Comparison of ENCODE assay signal across 18 mouse cellular contexts in the genomic region with DNA sequence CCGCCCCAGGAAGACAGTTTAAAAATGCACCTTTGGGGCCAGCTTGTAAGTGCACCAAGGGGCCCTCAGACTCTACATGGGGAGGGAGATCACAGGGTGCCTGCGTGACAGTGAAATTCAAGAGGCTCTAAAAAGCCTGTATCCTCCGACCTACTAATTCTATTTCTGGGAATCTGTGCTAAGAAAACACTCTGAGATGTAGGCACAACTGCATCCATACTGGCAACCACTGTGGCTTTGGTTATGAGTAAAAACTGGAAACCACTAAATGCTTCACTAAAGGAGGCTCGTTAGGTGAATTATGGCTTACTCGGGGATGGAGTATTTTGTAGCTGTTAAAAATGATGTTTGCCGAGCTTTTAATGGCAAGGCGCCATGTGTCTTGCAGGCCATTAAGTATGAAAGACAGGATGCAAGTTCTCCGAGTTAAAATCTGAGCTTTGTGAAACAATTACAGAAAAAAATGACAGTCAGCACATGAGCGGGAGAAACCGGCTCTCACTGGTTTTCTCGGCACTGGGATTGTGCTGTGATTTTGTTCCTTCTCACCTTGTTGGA.
A peak's percentile ranks its signal among the peaks of the same experiment; 100 is the strongest.
DNase-seq lines count a peak whose midpoint lies in the region; ATAC-seq and TF ChIP-seq lines count a peak whose summit lies in the region.
"Had no signal": no experiment of that assay in that cellular context is flagged by ENCODE, and none has a peak within 500 bp of the region (broad histone marks: within the 10 kb centered on the region; RNA-seq: fewer than 3 reads in every experiment).

No protein-coding gene starts in this region.

- peak overlapping the region; percentile 45; the same call in 1 of the 2 replicates for H3K27ac ChIP-seq in forebrain, embryonic 16.5 days (ENCODE audit: low read length)
- H3K27ac ChIP-seq in forebrain, embryonic 11.5 days (ENCODE audit: low read depth, low read length): no peak overlapping the region
- no peak overlapping the region for H3K27ac ChIP-seq in midbrain, embryonic 14.5 days (replicated peaks; ENCODE audit: low read depth, low read length)
- H3K27ac ChIP-seq in midbrain, embryonic 10.5 days (replicated peaks): no peak overlapping the region
- H3K27ac ChIP-seq: embryonic facial prominence, embryonic 12.5 days; heart, embryonic 10.5 days; lung, embryonic 15.5 days; neural tube, embryonic 12.5 days had no signal

- no peak for ATAC-seq in forebrain, embryonic 16.5 days
- ATAC-seq in forebrain, embryonic 11.5 days (replicated peaks; ENCODE audit: low FRiP score): no peak
- no peak for ATAC-seq in midbrain, embryonic 14.5 days (ENCODE audit: low FRiP score, low TSS enrichment)

- no peak overlapping the region for H3K4me3 ChIP-seq in forebrain, embryonic 16.5 days (replicated peaks; ENCODE audit: low read length)
- H3K4me3 ChIP-seq in forebrain, embryonic 11.5 days (ENCODE audit: low read depth, low read length): no peak overlapping the region
- no peak overlapping the region for H3K4me3 ChIP-seq in midbrain, embryonic 14.5 days (replicated peaks; ENCODE audit: low read depth, low read length)
- H3K4me3 ChIP-seq in midbrain, embryonic 10.5 days: no peak overlapping the region
- H3K4me3 ChIP-seq: embryonic facial prominence, embryonic 12.5 days; heart, embryonic 10.5 days; lung, embryonic 15.5 days; neural tube, embryonic 12.5 days had no signal

- TF ChIP-seq POLR2A in brain, embryonic 14.5 days (IDR thresholded peaks at IDR 0.05; ENCODE audit: borderline replicate concordance, extremely low read depth, insufficient read depth, insufficient read length, poor library complexity, severe bottlenecking): no peak

- no peak overlapping the region for H3K9ac ChIP-seq in forebrain, embryonic 16.5 days (replicated peaks; ENCODE audit: low read depth, low read length)
- no peak overlapping the region for H3K9ac ChIP-seq in forebrain, embryonic 11.5 days (ENCODE audit: low read length)
- no peak overlapping the region for H3K9ac ChIP-seq in midbrain, embryonic 14.5 days (replicated peaks; ENCODE audit: low read length)
- H3K9ac ChIP-seq: embryonic facial prominence, embryonic 12.5 days; lung, embryonic 15.5 days; neural tube, embryonic 12.5 days had no signal

- no peaks in the 10 kb centered on the region for H3K36me3 ChIP-seq in forebrain, embryonic 16.5 days (ENCODE audit: control insufficient read depth, insufficient read depth)
- no peaks in the 10 kb centered on the region for H3K36me3 ChIP-seq in forebrain, embryonic 11.5 days (ENCODE audit: control insufficient read depth, insufficient read depth, low read length)
- H3K36me3 ChIP-seq in midbrain, embryonic 14.5 days (ENCODE audit: control insufficient read depth, insufficient read depth, low read length): no peaks in the 10 kb centered on the region
- no peaks in the 10 kb centered on the region for H3K36me3 ChIP-seq in midbrain, embryonic 10.5 days
- H3K36me3 ChIP-seq: embryonic facial prominence, embryonic 12.5 days; heart, embryonic 10.5 days; lung, embryonic 15.5 days; neural tube, embryonic 12.5 days had no signal

- no peak overlapping the region for H3K4me2 ChIP-seq in forebrain, embryonic 16.5 days (ENCODE audit: low read length)
- no peak overlapping the region for H3K4me2 ChIP-seq in forebrain, embryonic 11.5 days (ENCODE audit: low read depth, low read length, severe bottlenecking)
- no peak overlapping the region for H3K4me2 ChIP-seq in midbrain, embryonic 14.5 days (ENCODE audit: low read length)
- H3K4me2 ChIP-seq: embryonic facial prominence, embryonic 12.5 days; liver, embryonic 11.5 days; lung, embryonic 15.5 days; midbrain, embryonic 11.5 days; neural tube, embryonic 12.5 days had no signal

- TF ChIP-seq CTCF in brain, embryonic 14.5 days (IDR thresholded peaks at IDR 0.05; ENCODE audit: borderline replicate concordance, extremely low read depth, insufficient read depth, insufficient read length): no peak

- no peaks in the 10 kb centered on the region for H3K9me3 ChIP-seq in forebrain, embryonic 16.5 days (ENCODE audit: control insufficient read depth, low read length)
- H3K9me3 ChIP-seq in forebrain, embryonic 11.5 days (ENCODE audit: control insufficient read depth, low read length): no peaks in the 10 kb centered on the region
- no peaks in the 10 kb centered on the region for H3K9me3 ChIP-seq in midbrain, embryonic 14.5 days (ENCODE audit: control insufficient read depth, low read length)
- no peaks in the 10 kb centered on the region for H3K9me3 ChIP-seq in midbrain, embryonic 10.5 days (replicated peaks)
- H3K9me3 ChIP-seq: embryonic facial prominence, embryonic 12.5 days; heart, embryonic 10.5 days; lung, embryonic 15.5 days; neural tube, embryonic 12.5 days had no signal

- DNase-seq in forebrain, embryonic 11.5 days (ENCODE audit: low spot score): no peak
- DNase-seq in kidney, postnatal 10 days: peak; percentile 73
- no peak for DNase-seq in kidney, adult 11 months
- peak; percentile 32 for DNase-seq in midbrain, embryonic 14.5 days
- DNase-seq in midbrain, embryonic 10.5 days (ENCODE audit: low spot score): no peak
- peak; percentile 50 for DNase-seq in brain, embryonic 14.5 days (ENCODE audit: low read depth)
- DNase-seq in retina, postnatal 1 day: no peak
- DNase-seq: cerebellum, adult 18-20 months; gastrocnemius, postnatal 36 days; heart, postnatal 14 days; left cerebral cortex, postnatal 4 days had no signal

- WGBS in forebrain, embryonic 16.5 days: 50% methylated on average over 11 of the region's 11 CpGs
- 74% methylated on average over 11 of the region's 11 CpGs for WGBS in forebrain, embryonic 11.5 days
- WGBS in midbrain, embryonic 14.5 days: 64% methylated on average over 11 of the region's 11 CpGs
- 77% methylated on average over 11 of the region's 11 CpGs for WGBS in midbrain, embryonic 10.5 days

- no peaks in the 10 kb centered on the region for H3K27me3 ChIP-seq in forebrain, embryonic 16.5 days (replicated peaks; ENCODE audit: control insufficient read depth, insufficient read depth, low read length)
- no peaks in the 10 kb centered on the region for H3K27me3 ChIP-seq in forebrain, embryonic 11.5 days (ENCODE audit: control insufficient read depth, insufficient read depth, low read length)
- H3K27me3 ChIP-seq in midbrain, embryonic 14.5 days (ENCODE audit: control insufficient read depth, insufficient read depth, low read length): no peaks in the 10 kb centered on the region
- peaks cover 11% of the 10 kb centered on the region; the same call in 1 of the 2 replicates for H3K27me3 ChIP-seq in midbrain, embryonic 10.5 days (ENCODE audit: low read depth, poor library complexity, severe bottlenecking)
- H3K27me3 ChIP-seq: embryonic facial prominence, embryonic 12.5 days; lung, embryonic 15.5 days; neural tube, embryonic 12.5 days had no signal

- peaks cover 24% of the 10 kb centered on the region for H3K4me1 ChIP-seq in forebrain, embryonic 16.5 days (replicated peaks; ENCODE audit: control insufficient read depth, insufficient read depth, low read length)
- H3K4me1 ChIP-seq in forebrain, embryonic 11.5 days (replicated peaks; ENCODE audit: control insufficient read depth, insufficient read depth, low read length): peaks cover 1% of the 10 kb centered on the region; the same call in 1 of the 2 replicates
- H3K4me1 ChIP-seq in midbrain, embryonic 14.5 days (ENCODE audit: control insufficient read depth, insufficient read depth, low read length): peaks cover 11% of the 10 kb centered on the region
- peaks cover 57% of the 10 kb centered on the region for H3K4me1 ChIP-seq in midbrain, embryonic 10.5 days
- H3K4me1 ChIP-seq: heart, embryonic 10.5 days had no signal

Comparison
In these comparisons a context has a peak if more than half of its experiments do, and no peak if none do; other contexts are left out.
1. DNase-seq: peak in kidney, postnatal 10 days (single experiment), midbrain, embryonic 14.5 days (single experiment) and brain, embryonic 14.5 days (single experiment); none in forebrain, embryonic 11.5 days (single experiment), kidney, adult 11 months (single experiment), midbrain, embryonic 10.5 days (single experiment) and retina, postnatal 1 day (single experiment).